Mouse (Mus musculus) heart, postnatal 10 days (tissue): ENCODE results near the gene Nfic. TPM values are rescaled to one million over a fixed set of nuclear protein-coding genes. Genes with fewer than 3 reads are reported as not detected.

ENCODE experiments used
- DNase-seq, 2 experiments: peaks; one replicate each; pipeline ENCODE4 v3.0.0; 2021
- intact Hi-C: fragments of 180-260 bp; cut with DNase I; formaldehyde crosslinking; loops from one replicate; pipeline ENCODE4 v1.15.1; 2025
- total RNA-seq, 2 experiments: library from RNA; stranded (reverse); gene quantifications; 2 replicates each; pipeline ENCODE4 v1.2.3; 2021

Nfic gene
- total RNA-seq, 2 experiments from 2014 or later: 139 to 163 TPM

DNA sequence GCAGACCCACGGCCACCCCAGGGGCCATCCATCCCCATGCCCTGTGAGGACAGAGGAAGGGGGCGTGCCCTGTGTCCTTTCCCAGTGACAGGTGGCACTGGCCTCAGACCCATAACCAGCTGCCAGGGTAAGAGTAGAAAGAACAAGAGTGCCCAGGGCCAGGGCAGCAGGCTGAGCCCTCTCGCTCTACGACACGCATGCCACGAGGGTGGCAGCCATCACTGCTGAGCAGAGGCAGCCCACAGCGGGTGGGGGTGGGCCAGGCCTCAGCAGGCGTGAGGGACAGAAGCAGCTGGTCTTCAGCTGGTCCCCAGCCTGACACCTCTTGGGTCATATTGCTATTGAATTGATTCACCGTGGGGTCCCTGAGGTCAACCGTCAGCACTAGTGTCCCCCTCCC lies 31.1 kb upstream of the Nfic start:
- no peak for DNase-seq
- intact Hi-C loops: no loop called here

DNA sequence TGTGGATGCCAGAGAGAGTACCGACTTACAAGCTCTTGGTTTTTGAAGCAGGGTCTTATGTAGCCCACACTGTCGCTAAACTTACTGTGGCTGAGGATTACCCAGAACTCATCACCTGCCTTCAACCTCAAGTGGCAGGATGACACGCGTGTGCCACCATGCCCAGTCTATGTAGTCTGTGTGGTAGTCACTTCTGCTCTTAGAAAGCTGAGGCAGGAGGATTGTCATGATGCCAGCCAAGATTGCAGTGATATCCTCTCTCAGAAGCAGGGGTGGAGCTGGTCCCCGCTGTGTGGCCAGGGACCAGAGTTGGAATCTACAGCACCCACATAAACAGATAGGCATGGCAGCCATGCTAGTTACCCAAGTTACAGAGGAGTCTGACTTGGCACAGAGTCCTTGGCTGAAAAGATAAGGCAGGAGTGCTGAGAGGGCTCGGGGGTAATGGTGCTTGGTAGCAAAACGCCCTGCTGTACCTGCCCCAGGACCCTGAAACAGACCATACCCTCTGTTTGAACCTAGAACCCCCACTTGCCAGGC lies 30.1 kb upstream of the Nfic start:
- no peak for DNase-seq
- intact Hi-C loops: no loop called here

DNA sequence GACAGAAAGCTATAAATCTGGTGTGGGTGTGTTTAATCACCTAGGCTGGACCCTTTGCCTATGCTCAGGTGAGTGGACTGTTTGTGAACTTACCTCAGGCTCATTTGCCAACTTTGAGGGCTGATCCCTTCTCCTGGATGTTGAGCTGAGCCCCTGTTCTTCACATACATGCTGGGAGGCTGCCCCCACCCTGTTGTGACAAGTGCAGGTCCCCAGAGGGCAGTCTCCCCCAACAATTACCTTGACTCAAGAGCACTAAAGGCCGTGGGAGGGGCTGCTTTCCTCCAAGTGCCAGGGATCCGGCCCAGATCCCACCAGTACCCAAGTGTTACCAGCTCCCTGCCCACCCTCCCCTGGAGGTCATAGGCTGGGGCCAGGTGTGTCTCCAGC lies 29.6 kb upstream of the Nfic start:
- intact Hi-C loops: no loop called here
- DNase-seq: no peak

DNA sequence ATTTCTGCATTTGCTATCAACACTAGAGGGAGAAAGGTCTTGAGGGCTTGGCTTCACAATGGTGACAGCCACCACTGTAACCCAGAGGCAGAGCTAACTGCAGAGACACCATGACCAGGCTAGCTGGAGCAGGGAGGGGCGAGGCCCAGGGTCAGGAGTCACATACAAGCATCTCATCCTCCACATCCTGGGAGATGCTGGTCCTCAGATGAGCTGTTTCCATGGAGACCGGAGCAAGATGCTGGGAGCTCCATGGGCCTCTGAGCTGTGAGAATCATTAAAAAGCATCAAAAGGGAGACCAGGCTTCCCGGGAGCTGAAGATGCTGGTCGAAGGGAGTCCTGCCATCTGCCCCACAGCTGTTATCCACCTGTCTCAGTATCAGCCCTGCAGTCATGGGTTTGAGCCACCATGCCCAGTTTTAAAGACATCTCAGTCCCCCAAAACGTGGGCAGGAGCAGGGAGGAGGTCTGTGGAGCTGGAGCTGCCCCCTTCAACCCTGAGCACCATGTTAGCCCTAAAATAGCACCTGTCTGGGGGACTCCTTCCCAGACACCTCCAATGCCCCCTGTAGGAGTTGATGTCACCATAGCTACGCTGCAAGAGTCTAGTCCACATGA lies 29.1 kb upstream of the Nfic start:
- DNase-seq: no peak
- intact Hi-C loops: no loop called here

DNA sequence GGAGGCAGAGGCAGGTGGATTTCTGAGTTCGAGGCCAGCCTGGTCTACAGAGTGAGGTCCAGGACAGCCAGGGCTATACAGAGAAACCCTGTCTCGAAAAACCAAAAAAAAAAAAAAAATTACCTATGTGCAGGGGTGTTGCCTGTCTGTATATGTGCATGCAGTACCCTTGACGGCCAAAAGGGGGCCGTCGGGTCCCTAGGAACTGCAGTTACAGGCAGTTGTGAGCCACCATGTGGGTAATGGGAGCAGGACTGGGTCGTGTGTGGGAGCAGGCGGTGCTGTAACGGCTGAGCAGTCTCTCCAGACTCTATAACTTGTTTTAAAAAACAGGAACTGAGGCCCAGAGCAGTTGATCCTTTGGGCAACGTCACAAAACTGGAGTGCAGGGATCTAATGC lies 28.5 kb upstream of the Nfic start:
- intact Hi-C loops: no loop called here

DNA sequence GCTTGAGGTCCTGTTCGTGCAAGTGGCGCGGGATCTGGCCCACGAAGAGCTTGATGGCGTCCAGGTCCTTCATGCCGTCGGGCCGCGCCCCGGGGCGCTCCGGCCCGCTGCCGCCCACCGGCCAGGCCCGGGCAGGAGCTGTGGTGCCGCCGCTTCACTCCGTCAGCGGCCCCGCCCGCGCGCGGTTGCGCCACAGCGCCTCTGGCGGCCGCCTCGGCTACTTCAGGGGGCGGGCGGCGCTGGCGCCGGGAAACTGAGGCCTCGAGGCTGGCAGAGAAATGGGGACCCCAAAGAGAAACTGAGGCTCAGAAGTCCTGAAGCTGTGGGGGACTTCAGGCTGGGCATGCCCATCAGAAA lies 27.1 kb upstream of the Nfic start, which contains the start of gene Celf5:
Gene Celf5 (minus strand): TSS at position 177 of the 357 bp plus-strand sequence.
- intact Hi-C loops: no loop called here
- peak; percentile 61 to 63 for DNase-seq

More for the DNA sequence above, 28.5 kb upstream of the Nfic start:
- no peak for DNase-seq

DNA sequence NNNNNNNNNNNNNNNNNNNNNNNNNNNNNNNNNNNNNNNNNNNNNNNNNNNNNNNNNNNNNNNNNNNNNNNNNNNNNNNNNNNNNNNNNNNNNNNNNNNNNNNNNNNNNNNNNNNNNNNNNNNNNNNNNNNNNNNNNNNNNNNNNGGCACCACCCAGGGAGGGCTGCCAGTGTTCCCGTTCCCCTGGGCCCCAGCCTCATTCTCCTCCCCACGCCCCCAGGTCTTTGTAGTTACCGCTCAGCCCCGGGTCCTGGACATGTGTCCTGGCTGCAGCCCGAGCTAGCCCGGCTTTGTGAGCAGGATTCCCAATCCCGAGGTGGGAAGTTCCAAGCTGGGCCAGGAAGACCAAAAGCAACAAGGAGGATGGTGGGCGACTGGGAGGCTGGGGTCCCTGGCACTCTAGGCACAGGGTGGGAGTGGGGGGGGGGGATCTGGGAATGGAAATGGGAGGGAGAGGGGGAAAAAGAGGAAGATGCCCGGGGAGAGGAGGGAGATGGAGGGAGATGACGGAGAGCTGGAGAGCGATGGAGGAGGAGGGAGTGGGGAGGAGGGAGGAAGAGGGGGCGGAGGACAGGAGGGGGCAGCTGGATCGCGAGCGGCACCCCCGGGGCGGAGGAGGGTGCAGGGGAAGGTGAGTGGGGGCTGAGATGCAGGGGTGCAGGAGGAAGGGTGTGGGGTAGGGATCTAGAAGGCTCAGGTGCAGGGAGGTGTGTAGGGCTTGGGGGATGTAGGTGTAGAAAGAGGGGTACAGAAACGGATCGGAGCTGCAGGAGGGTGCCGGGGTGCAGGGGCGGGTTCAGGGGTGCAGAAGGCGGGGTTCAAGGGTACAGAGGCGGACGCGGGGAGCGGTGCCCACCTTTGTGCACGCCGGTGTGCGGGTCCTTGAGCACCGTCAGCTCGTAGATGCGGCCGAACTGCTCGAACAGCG lies 26.4 kb upstream of the Nfic start:
- DNase-seq: no peak
- intact Hi-C loops: no loop called here

DNA sequence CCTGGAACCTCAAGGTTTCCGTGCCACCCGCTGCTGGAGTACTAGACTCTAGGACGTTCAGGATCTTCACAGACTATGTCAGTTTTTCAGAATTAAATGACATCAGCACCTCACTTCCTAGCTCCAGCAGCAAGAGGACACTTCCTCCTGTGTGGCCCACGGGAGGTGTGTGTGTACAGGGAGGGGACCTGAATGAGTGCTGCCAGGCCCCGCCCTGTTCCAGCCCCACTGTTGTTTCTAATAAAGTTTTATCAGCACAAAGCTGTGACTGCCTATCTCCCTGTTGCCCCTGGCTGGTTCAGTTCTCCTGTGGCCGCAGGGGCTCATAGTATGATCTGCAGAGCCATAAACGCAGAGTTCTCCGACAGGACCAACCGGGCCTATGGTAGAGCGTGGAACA lies 19.0 kb upstream of the Nfic start:
- no peak for DNase-seq
- intact Hi-C loops: no loop called here

DNA sequence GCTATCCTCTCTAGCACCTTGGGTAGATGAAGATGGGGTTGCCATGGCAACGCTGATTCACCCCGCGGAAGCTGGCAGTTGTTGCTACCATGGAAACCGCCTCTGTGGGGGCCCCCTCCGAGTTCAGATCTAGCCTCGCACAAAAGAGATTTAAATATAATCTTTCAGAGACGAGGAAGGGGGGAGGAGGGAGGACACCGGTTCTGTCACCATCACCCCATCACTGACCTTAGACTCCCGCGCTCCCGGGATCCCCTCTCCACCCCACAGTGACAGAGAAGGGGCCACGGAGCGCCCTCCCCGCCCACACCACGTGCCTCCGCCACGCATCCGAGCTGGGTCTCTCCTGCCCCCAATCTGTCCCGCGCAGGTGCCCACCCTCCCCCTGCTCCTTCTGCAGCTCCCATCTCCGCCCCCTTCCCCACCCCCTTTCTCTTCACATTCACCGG lies 17.6 kb upstream of the Nfic start:
- no peak for DNase-seq
- intact Hi-C loops: no loop called here

DNA sequence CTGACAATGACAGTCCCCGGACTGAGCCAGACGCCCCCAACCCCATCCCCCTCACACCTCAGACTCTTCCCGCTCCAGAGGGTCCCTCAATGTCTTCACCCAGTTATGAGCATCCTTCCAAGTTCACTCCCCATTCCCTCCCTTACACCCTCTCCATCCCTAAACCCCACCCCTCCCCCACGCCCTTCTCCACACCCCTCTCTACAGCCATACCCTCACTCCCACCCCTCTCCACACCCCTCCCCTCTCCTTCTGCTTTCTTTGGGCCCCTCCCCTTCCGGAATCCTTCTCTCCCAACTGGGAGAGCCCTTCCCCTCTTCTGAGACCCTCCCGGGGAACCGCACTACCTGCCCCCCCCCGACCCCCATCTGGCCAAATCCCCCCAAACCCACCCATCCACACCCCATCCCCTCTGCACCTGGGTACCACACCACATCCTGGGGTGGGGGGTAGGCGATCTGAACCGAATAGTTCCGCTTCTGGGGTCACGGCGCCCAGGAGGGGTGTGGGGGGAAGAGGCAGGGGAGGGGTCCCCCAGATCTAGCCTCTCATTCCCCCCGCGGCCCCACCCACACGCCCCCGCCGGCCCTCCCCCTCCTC lies 17.1 kb upstream of the Nfic start:
- DNase-seq: no peak
- intact Hi-C loops: no loop called here

DNA sequence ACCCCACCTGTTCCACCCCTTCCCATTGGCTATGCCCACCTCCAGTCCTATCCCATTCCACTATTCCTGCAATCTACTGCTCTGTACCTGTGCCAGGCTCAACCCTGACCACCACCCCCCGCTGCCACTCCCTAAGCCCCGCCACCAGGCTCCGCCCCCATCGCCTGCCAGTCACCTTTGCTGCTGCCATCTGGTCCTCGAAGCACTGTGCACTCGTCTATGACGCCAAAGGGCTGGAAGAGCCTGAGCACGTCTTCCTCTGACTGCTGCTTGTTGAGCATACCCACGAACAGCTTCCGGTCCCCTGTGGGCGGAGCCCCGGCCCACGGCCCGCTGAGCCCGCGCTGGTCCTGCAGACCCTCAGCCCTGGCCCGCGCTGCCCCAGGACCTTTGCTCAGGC lies 15.0 kb upstream of the Nfic start:
- no peak for DNase-seq
- intact Hi-C loops: no loop called here

DNA sequence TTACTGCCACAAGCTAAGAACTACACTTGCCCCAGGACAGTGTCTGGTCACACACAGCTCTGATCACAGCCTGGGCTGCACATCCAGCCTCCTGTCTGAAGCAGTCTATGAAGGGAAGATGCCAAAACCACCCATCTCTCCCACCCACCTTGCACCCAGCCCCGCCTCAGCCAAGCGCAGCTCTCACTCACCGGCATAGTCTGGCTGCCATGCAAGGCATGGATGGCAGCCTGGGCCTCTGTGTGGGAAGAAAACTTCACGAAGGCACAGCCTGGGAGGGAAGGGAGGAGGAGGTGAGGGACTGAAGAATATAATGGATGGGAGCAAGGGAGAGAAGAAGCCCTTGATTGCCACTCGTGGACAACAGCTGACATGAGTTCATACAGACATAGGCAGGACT lies 13.8 kb upstream of the Nfic start:
- intact Hi-C loops: no loop called here
- no peak for DNase-seq

DNA sequence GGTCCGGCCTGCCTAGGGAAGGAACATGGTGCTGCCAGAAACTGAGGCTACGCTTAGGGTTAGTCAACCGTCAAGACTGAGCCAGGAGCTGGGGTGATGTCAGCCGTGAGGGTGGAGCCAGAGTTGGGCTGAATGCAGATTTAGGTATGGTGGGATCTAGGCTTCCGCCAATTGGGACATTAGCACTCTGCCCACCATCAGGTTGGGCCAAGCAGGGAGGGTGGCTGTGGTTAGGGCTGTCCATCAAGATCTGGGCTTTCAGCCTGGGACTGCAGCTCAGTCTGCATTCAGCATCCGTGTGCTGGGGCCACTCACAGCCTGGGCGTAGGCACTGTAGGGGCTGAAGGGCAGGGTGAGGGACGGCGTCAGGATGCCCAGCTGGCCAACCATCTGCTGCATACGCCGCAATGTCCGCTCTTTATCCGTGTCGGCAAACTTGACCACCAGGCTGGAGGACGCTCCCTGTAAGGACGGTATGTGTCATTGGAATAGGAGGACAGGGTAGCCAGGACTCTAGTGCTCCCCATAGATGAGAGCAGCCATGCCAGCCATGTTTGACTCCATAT lies 12.3 kb upstream of the Nfic start:
- DNase-seq: no peak
- intact Hi-C loops: no loop called here

DNA sequence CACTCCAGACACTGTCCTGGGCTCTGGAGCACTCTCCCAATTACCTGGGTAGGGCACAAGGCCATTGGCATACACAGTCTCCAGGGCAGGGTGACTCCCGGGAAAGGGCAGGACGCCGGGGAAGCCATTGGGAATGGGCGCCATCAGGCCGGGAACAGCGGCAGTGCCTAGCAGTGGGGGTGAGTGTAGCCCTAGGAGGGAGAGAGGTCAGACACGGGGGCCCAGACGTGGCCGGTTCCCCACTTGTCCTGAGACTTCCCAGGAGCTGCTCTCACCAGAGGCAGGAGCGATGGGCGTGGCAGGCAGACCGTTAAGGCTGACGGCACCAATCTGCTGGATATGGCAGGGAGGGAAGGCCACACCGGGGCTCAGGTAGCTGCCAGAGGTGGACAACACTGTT lies 11.4 kb upstream of the Nfic start:
- intact Hi-C loops: no loop called here
- DNase-seq: no peak

DNA sequence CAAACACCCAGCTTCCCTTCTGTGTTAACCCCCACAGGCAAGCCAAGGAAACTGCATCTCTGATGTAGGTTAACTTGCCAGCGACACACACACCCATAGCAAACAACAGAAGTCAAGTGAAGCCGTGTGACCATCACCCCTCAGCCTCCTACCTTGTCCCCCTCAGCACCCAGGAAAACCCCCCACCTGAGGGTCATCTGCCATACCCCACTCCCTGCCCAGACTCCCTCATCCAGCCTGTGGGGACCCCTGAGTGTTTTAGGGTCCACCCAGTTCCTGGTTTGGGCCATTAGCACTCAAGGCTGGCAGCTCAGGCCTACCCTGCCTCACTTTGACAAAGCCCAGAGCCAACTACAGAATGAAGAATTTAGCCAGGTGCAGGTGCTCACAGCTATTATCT lies 10.6 kb upstream of the Nfic start:
- intact Hi-C loops: no loop called here
- DNase-seq: no peak

DNA sequence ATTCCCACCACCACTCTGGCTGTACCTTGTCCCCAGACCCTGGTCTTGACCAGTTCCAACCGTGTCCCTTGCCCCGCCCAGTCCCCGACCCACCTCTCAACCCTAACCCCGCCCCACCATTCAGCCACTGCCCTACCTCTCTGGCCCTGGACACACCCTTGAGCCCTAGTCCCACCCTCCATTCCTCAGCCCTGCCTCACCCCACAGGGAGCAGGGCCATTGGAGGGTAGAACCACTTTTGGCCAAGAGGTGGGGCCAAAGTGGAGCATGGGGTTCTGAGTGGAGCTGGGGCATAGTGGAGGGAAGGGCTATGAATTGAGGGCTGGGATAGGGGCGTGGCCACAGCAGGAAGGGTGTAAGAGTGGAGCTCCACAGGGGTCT lies 9.8 kb upstream of the Nfic start:
- DNase-seq: no peak
- intact Hi-C loops: no loop called here

DNA sequence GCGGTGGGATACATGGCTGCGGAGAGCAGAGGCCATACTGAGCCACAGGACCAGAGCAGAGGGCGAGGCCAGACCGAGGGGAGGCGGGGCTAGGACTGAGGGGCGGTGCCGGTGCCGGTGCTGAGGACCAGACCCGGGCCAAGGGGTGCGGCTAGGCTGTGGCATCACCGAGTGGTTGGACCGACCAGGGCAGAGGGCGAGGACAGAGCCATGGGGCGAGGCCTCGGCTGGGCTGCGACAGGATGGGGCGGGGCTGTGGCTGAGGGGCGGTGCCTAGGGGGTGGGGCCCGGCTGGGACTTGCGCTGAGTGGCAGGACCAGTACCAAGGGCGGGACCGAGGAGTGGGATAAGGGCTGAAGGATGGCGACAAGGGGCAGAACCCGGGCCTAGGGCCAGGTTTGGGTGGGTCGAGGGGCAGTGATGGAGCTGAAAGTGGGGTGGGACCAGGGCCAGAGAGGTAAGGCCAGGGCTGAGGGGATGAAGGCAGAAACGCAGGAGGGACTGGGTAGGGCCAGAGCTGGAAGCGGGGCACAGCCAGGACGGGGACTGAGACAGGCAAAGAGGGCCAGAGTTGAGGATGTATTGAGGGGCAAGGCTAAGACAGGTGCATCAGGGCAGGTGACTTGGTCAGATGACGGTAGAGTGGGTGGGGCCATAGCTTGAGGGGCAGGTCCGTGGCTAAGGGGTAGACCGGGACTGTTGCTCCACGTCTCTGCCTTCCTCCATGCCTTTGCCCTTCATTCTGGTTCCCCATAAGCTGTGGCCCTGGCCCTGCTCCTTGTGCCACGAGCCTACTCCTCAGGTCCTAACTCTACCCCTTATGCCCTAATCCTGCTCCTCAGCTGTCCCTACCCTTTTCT lies 9.2 kb upstream of the Nfic start:
- intact Hi-C loops: no loop called here
- peak; percentile 25 to 47 for DNase-seq

DNA sequence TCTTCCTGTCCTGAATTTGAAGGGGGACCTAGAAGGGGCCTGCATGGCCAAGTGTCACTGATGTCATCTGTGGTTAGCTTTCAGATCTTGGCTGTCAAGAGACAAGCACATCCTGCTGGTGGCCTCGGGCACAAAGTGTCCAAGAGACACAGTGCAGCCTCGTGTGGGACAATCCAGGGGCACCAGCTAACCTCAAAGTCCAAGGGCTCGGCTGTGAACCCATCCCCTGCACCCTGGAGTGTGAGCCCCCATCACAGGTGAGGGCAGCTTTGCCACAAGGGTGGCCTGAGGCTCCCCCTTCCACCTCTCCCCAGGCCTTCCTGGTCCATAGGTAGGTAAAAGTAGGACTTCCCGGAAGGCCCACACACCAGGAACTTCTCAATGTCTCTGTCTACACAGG lies 8.1 kb upstream of the Nfic start:
- DNase-seq: no peak
- intact Hi-C loops: no loop called here

DNA sequence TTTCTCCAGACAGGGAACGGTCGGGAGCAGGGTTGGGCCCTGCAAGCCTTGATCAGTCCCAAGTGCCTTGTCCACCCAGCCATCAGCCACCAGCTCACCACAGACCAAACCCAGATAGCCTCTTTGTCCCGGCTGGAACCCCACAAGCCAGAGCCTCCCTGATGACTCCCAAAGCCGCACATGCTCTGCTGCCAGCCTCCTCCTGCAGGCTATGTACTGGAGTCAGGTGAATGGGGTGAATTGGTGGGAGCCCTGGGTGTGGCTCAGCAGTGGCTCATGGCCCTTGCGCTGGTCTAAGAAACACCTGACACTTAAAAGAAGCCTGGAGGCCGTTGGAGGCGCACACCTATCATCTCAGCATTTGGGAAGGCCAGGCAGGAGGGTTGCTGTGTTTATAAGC lies 7.5 kb upstream of the Nfic start:
- intact Hi-C loops: no loop called here
- no peak for DNase-seq

DNA sequence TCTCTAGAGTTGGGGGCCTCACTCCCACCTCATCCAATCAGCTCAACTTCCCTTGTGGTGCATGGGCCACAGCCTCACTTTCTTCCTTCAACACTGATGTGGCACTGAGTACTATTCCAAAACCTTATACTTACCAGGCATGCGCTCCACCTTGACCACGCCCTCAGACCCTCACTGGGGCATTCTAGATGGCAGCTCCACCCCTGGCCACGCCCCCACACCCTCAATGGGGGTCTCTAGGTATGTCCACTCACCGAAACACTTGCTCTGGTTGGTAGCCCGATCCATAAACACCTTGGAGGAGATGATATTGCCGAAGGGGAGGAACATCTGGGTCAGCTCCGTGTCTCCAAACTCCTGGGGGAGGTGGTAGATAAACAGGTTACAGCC lies 7.0 kb upstream of the Nfic start:
- intact Hi-C loops: no loop called here
- DNase-seq: no peak
